Mouse (Mus musculus): ENCODE results near the gene Rai14. TPM values are rescaled to one million over a fixed set of nuclear protein-coding genes. Genes with fewer than 3 reads are reported as not detected.

Gene Rai14
- polyA plus RNA-seq, 1 experiment from 2014 or later = 12.5 TPM

- no peaks in the 10 kb centered on the region for H3K79me2 ChIP-seq (ENCODE audit: inconsistent target)
- 67% methylated on average over 6 of the region's 6 CpGs for WGBS (ENCODE audit: missing documents)
- no peaks in the 10 kb centered on the region for H3K36me3 ChIP-seq (ENCODE audit: inconsistent target)
- H3K27ac ChIP-seq = no peak overlapping the region
- H3K4me3 ChIP-seq (ENCODE audit: inconsistent target) = no peak overlapping the region
Observed at GRCm38 (mm10) chr15:10616001-10616400, 98.4 kb downstream of the Rai14 start.

DNA sequence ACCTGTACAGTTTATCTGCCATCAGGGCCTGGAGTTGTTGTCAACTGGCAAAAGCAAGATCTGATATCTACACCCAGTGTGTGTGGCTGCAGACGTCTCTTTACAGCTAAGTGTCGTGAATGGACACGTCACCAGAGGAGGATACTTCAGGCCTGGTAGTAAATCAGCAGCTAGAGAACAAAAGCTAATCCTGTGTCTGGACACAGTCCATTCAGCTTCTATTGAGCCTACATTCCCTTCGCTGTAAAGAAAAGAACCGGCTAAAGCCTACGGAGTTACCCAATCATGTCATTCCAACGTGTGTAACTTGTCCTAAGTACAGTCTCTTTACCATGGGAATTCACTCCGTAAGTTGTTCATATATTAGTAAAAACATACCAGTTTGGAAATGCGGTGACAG, 103.4 kb downstream of the Rai14 start:
- Histone ChIP-seq H3K4me3 (ENCODE audit: inconsistent target) (no peak overlapping the region), H3K36me3 (ENCODE audit: inconsistent target) (no peaks in the 10 kb centered on the region), H3K27ac (no peak overlapping the region), H3K79me2 (ENCODE audit: inconsistent target) (no peaks in the 10 kb centered on the region)
- 97% methylated on average over 9 of the region's 9 CpGs for WGBS (ENCODE audit: missing documents)

DNA sequence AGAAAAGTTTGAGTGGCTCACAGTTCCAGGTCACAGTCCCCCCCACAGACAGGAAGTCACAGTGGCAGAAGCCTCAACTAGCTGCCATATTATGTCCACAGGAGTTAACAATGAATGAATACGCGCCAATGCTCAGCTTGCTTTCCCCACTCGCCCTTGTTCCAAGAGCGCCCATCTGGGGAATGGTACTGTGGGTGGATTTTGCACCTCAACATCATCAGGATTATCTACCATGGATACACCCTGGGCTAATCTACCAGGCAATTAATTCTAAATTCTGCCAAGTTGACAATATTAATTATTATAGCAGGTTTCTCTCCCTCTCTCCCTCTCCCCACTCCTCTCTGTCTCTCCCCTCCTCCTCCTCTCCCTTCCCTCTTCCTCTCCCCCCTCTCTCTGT, 105.3 kb downstream of the Rai14 start:
- H3K27ac ChIP-seq = no peak overlapping the region
- no peak overlapping the region for H3K4me3 ChIP-seq (ENCODE audit: inconsistent target)
- no peaks in the 10 kb centered on the region for H3K79me2 ChIP-seq (ENCODE audit: inconsistent target)
- WGBS (ENCODE audit: missing documents) = 87% methylated on average over 4 of the region's 4 CpGs
- no peaks in the 10 kb centered on the region; the same call in 1 of the 2 replicates for H3K36me3 ChIP-seq (ENCODE audit: inconsistent target)

DNA sequence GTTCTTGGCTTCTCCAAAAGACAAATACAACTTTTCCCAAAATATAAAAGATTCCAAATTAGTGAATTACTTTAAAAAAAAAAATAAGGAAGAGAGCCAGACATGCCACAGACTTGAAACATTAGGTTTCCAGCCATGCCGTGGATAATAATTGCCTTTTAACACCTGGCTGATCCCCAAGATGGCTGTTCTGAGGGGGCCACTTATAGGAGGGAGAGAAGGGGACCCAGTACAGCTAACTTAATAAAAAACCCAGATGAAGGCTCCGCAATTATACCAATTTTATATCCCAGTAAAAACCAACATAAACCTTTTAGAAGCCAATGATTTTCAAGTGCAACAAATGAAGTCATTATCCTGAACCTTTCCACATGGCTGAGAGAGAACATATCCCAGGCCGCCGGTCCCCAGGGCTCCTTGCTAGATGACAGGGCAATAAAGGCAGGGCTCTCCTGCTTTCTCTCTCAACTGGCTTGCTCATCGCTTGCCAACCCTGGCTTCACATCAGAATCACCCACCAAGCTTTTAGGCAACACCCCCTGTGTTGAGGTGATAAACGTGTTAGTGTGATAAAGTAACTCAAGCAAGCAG, 105.8 kb downstream of the Rai14 start:
- H3K36me3 ChIP-seq (ENCODE audit: inconsistent target) = no peaks in the 10 kb centered on the region; the same call in 1 of the 2 replicates
- 93% methylated on average over 6 of the region's 6 CpGs for WGBS (ENCODE audit: missing documents)

GRCm38 (mm10) chr15:10599413-10599812, 115.0 kb downstream of the Rai14 start:
- no peaks in the 10 kb centered on the region for H3K36me3 ChIP-seq (ENCODE audit: inconsistent target)
- no peak overlapping the region for H3K4me3 ChIP-seq (ENCODE audit: inconsistent target)
- no peaks in the 10 kb centered on the region for H3K79me2 ChIP-seq (ENCODE audit: inconsistent target)
- 59% methylated on average over 7 of the region's 7 CpGs for WGBS (ENCODE audit: missing documents)
- no peak overlapping the region for H3K27ac ChIP-seq

More for the DNA sequence above, 105.8 kb downstream of the Rai14 start:
- Histone ChIP-seq H3K27ac (no peak overlapping the region), H3K4me3 (ENCODE audit: inconsistent target) (no peak overlapping the region), H3K79me2 (ENCODE audit: inconsistent target) (no peaks in the 10 kb centered on the region)

- WGBS (ENCODE audit: missing documents) = 89% methylated on average over 16 of the region's 16 CpGs
- H3K4me3 ChIP-seq (ENCODE audit: inconsistent target) = no peak overlapping the region
- H3K36me3 ChIP-seq (ENCODE audit: inconsistent target) = no peaks in the 10 kb centered on the region
- no peaks in the 10 kb centered on the region for H3K79me2 ChIP-seq (ENCODE audit: inconsistent target)
- H3K27ac ChIP-seq = no peak overlapping the region
Observed at GRCm38 (mm10) chr15:10598259-10599225, 115.9 kb downstream of the Rai14 start.

GRCm38 (mm10) chr15:10596871-10597270, 117.6 kb downstream of the Rai14 start:
- Histone ChIP-seq H3K79me2 (ENCODE audit: inconsistent target) (no peaks in the 10 kb centered on the region), H3K4me3 (ENCODE audit: inconsistent target) (no peak overlapping the region), H3K36me3 (ENCODE audit: inconsistent target) (no peaks in the 10 kb centered on the region), H3K27ac (no peak overlapping the region)
- 91% methylated on average over 9 of the region's 9 CpGs for WGBS (ENCODE audit: missing documents)

DNA sequence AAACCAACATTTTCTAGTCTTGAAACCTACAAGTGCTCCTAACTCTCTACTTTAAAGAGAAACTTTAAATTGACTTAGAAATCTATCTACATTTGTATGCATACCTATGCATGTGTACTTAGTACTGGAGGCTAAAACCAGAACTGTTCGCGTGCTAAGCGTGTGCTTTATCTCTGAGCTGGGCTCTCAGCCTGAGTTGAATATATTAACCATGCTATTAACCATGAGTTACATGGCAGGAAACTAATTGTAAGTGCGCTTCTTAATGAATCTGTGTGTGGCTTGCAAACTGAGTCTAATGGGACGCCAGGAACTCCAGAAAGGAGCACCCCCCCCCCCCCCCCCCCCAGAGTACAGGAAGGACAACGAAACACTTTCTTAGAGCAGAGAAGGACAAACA, 119.0 kb downstream of the Rai14 start:
- H3K27ac ChIP-seq = no peak overlapping the region
- no peak overlapping the region for H3K4me3 ChIP-seq (ENCODE audit: inconsistent target)
- 92% methylated on average over 6 of the region's 6 CpGs for WGBS (ENCODE audit: missing documents)
- no peaks in the 10 kb centered on the region for H3K36me3 ChIP-seq (ENCODE audit: inconsistent target)
- no peaks in the 10 kb centered on the region for H3K79me2 ChIP-seq (ENCODE audit: inconsistent target)

DNA sequence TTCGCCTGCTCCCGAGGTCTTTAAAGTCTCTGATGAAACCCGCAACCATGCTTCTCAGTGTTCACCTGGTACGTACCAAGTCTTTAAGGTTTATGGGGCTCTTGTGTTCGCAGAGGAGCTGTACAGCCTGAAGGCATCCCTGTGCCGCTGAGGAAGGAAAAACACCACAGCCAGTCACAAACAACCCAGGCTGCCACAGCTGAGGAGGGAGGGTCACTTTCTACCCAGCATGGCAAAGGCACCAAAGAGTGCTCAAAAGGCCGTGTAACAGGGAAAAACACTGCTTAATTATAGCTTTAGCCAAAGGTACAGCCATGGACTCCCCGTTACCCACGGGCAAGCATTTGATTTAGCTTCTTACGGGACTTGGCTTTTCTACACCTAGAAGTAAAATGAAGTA, 119.5 kb downstream of the Rai14 start:
- Histone ChIP-seq H3K4me3 (ENCODE audit: inconsistent target) (no peak overlapping the region), H3K36me3 (ENCODE audit: inconsistent target) (no peaks in the 10 kb centered on the region), H3K79me2 (ENCODE audit: inconsistent target) (no peaks in the 10 kb centered on the region), H3K27ac (no peak overlapping the region)
- WGBS (ENCODE audit: missing documents) = 96% methylated on average over 10 of the region's 10 CpGs

DNA sequence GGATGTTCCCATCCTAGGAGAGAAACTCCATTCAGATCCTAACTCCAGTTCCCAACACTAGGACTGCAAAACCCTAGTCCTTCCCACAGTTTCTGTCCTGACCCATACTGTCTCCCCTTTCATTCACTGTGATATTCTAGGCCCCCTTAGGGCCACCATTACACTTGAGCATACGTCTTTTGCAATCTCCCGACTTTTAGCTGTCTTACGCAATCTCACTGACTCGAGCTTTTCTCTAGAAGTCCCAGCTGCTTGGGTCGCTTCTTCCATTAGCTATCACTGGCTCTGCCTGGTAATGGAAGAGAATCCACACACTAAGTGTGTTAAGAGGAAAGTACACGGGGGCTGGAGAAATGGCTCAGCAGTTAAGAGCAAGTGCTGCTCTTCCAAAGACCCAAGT, 121.3 kb downstream of the Rai14 start:
- Histone ChIP-seq H3K36me3 (ENCODE audit: inconsistent target) (no peaks in the 10 kb centered on the region), H3K27ac (no peak overlapping the region), H3K4me3 (ENCODE audit: inconsistent target) (no peak overlapping the region), H3K79me2 (ENCODE audit: inconsistent target) (no peaks in the 10 kb centered on the region)
- WGBS (ENCODE audit: missing documents) = 46% methylated on average over 6 of the region's 6 CpGs

DNA sequence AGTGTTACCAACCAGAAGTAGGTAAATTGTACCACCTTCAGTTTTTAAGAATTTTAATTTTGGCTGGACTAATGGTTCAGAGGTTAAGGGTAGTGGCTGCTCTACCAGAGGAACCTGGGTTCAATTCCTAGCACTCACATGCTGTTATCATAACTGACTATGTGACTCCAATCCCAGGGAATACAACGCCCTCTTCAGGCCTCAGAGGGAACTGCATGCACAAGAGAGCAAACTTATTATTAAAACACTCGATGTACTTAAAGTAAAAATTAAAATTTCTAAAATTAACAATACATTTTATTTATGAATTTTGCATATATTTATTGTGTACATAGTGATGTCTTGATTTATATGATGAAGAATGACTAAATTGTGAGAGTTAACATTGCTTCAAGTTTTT, 127.9 kb downstream of the Rai14 start:
- no peak overlapping the region for H3K27ac ChIP-seq
- WGBS (ENCODE audit: missing documents) = 88% methylated on average over 2 of the region's 2 CpGs

DNA sequence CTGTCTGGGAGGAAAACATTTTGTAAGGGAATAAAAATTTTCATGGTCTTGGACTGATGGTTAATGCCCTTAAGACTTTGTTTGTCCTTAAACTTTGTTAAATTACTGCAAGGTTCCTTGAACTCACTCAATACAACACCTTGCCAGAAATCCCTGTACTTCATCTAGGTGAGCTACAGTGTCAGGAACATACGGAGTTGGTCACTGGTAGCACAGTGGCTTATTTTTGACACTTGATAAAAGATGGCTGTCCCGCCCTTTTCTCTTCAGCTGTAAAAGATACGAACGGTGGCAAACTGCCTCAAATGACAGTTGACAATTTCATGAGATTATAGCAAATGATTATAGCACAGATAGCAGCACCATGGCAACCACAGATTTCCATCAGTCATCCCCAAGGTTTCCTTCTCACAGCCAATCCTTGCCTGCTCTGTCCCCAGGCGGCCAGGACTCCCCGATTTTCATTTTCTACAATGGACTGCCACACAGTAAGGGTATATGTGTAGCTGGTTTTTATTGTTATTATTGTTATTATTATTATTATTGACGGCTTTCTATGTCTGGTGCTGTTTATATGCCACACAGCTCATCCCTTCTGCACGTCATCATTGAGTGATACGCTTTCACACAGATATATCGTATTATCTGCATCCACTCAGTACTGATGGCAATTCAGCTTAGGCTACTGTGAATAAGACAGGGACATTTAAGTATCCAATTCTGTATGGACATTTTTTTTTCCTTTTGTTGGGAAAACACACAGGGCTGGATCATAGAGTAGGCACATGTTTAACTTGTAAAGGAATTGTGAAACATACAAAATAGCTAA, 129.9 kb downstream of the Rai14 start:
- H3K27ac ChIP-seq = no peak overlapping the region
- H3K36me3 ChIP-seq (ENCODE audit: inconsistent target) = no peaks in the 10 kb centered on the region
- 97% methylated on average over 10 of the region's 10 CpGs for WGBS (ENCODE audit: missing documents)
- H3K4me3 ChIP-seq (ENCODE audit: inconsistent target) = no peak overlapping the region
- H3K79me2 ChIP-seq (ENCODE audit: inconsistent target) = no peaks in the 10 kb centered on the region

More for the DNA sequence above, 127.9 kb downstream of the Rai14 start:
- Histone ChIP-seq H3K79me2 (ENCODE audit: inconsistent target) (no peaks in the 10 kb centered on the region), H3K36me3 (ENCODE audit: inconsistent target) (no peaks in the 10 kb centered on the region), H3K4me3 (ENCODE audit: inconsistent target) (no peak overlapping the region)

GRCm38 (mm10) chr15:10583408-10583807, 131.0 kb downstream of the Rai14 start:
- H3K36me3 ChIP-seq (ENCODE audit: inconsistent target) = no peaks in the 10 kb centered on the region
- WGBS (ENCODE audit: missing documents) = 53% methylated on average over 8 of the region's 8 CpGs
- no peak overlapping the region for H3K27ac ChIP-seq

DNA sequence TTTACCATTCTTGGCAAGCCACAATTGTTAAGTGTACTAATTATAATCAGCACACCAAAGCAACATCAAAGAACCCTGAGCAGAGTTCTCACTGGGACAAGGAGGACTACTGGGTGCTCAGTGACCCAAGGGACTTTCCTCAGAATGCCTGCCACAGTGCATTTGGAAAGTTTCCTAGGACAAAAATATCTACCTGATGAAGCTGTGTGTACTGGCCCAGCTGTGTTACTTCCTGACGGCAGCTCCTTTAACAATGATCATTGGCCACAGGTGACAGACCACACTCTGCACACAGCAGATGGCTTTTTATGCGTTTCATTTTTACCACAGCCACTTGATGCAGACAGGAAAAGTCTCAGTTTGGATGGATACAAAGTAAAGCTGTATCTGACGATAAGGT, 135.3 kb downstream of the Rai14 start:
- WGBS (ENCODE audit: missing documents) = 80% methylated on average over 3 of the region's 3 CpGs
- H3K36me3 ChIP-seq (ENCODE audit: inconsistent target) = 0 out of 2 replicates have a peak, but pooled peaks cover 4% of the 10 kb centered on the region
- H3K27ac ChIP-seq = no peak overlapping the region
- H3K4me3 ChIP-seq (ENCODE audit: inconsistent target) = no peak overlapping the region
- no peaks in the 10 kb centered on the region for H3K79me2 ChIP-seq (ENCODE audit: inconsistent target)

More at GRCm38 (mm10) chr15:10583408-10583807, 131.0 kb downstream of the Rai14 start:
- Histone ChIP-seq H3K79me2 (ENCODE audit: inconsistent target) (no peaks in the 10 kb centered on the region), H3K4me3 (ENCODE audit: inconsistent target) (no peak overlapping the region)
